Mouse (Mus musculus) left cerebral cortex, postnatal 4 days (tissue): ENCODE data around the gene Prokr1. TPM values are rescaled to one million over a fixed set of nuclear protein-coding genes. Genes with fewer than 3 reads are reported as not detected.
"Not testable (repeated sequence)": the region's sequence is repeated elsewhere in the genome, so short reads cannot be mapped to it uniquely, and the experiment has no call there.

ENCODE experiments used
- DNase-seq: peaks from one replicate; pipeline ENCODE4 v3.0.0-alpha.2; 2022
- intact Hi-C: fragments of 180-260 bp; cut with DNase I; formaldehyde crosslinking; loops from one replicate; pipeline ENCODE4 v1.15.1; 2025
- total RNA-seq, 2 experiments: library from RNA; stranded (reverse); gene quantifications; 2 replicates each; pipeline ENCODE4 v1.2.3; 2021

Prokr1 gene
- 1 to 10 TPM in 1 of 2 experiments, under 1 TPM in 1; 0.94 to 1.0 TPM for total RNA-seq

GRCm38 (mm10) chr6:87590394-87591281 is at the start of gene Prokr1:
Gene Prokr1, minus strand, starts transcription at chr6:87590743.
- intact Hi-C loops: no loop called here
- peak; percentile 56 for DNase-seq

GRCm38 (mm10) chr6:87638134-87638660 is 47.7 kb upstream of the Prokr1 start:
- DNase-seq: no peak
- intact Hi-C loops: no loop called here

- intact Hi-C loops: no loop called here
- no peak for DNase-seq
Observed at GRCm38 (mm10) chr6:87632176-87632575, 41.6 kb upstream of the Prokr1 start.

- intact Hi-C loops, DNase-seq: not testable (repeated sequence)
Observed at GRCm38 (mm10) chr6:87628936-87629335, 38.4 kb upstream of the Prokr1 start.

GRCm38 (mm10) chr6:87623151-87623550 is 32.6 kb upstream of the Prokr1 start:
- intact Hi-C loops: no loop called here
- no peak for DNase-seq

GRCm38 (mm10) chr6:87621281-87621680 is 30.7 kb upstream of the Prokr1 start:
- intact Hi-C loops: no loop called here
- peak; percentile 90 for DNase-seq

GRCm38 (mm10) chr6:87618021-87618420 is 27.5 kb upstream of the Prokr1 start:
- intact Hi-C loops: no loop called here
- no peak for DNase-seq

- intact Hi-C loops: no loop called here
- DNase-seq: no peak
Observed at GRCm38 (mm10) chr6:87615696-87616083, 25.1 kb upstream of the Prokr1 start.

- DNase-seq: peak; percentile 72
- intact Hi-C loops: no loop called here
Observed at GRCm38 (mm10) chr6:87614794-87615695, 24.5 kb upstream of the Prokr1 start.

- intact Hi-C loops: no loop called here
- peak; percentile 76 for DNase-seq
Observed at GRCm38 (mm10) chr6:87599825-87600224, 9.3 kb upstream of the Prokr1 start.

- intact Hi-C loops: no loop called here
- DNase-seq: peak; percentile 76
Observed at GRCm38 (mm10) chr6:87597116-87597833, 6.7 kb upstream of the Prokr1 start.

- intact Hi-C loops: no loop called here
- DNase-seq: no peak
Observed at GRCm38 (mm10) chr6:87594188-87594587, 3.6 kb upstream of the Prokr1 start.

GRCm38 (mm10) chr6:87589718-87590393 is 687 bp downstream of the Prokr1 start:
- intact Hi-C loops: no loop called here
- DNase-seq: no peak

- no peak for DNase-seq
- intact Hi-C loops: no loop called here
Observed at GRCm38 (mm10) chr6:87583991-87584390, 6.6 kb downstream of the Prokr1 start.

- intact Hi-C loops: no loop called here
- no peak for DNase-seq
Observed at GRCm38 (mm10) chr6:87583183-87583611, 7.3 kb downstream of the Prokr1 start.

GRCm38 (mm10) chr6:87582456-87582855 is 8.1 kb downstream of the Prokr1 start:
- no peak for DNase-seq
- intact Hi-C loops: no loop called here

GRCm38 (mm10) chr6:87581581-87581980 is 9.0 kb downstream of the Prokr1 start:
- intact Hi-C loops: no loop called here
- no peak for DNase-seq

GRCm38 (mm10) chr6:87581071-87581470 is 9.5 kb downstream of the Prokr1 start:
- no peak for DNase-seq
- intact Hi-C loops: no loop called here

GRCm38 (mm10) chr6:87578247-87578646 is 12.3 kb downstream of the Prokr1 start:
- DNase-seq: peak; percentile 44
- intact Hi-C loops: loop anchor here (10.0 kb wide), 1 partner anchor 87 kb away; no protein-coding TSS in a partner anchor
